Mouse (Mus musculus): ENCODE data around the gene Banf1. TPM values are rescaled to one million over a fixed set of nuclear protein-coding genes. Genes with fewer than 3 reads are reported as not detected.
A peak's percentile ranks its signal among the peaks of the same experiment; 100 is the strongest.
"Not testable (repeated sequence)": the region's sequence is repeated elsewhere in the genome, so short reads cannot be mapped to it uniquely, and the experiment has no call there.

Gene Banf1
- polyA plus RNA-seq, 1 experiment, result 120 TPM

GRCm38 (mm10) chr19:5407133-5407532 is 40.2 kb upstream of the Banf1 start:
- Histone ChIP-seq H3K27me3 (ENCODE audit: control insufficient read depth, insufficient read depth, low read length) (no peaks in the 10 kb centered on the region), H3K4me1 (ENCODE audit: control insufficient read depth, insufficient read depth, low read length) (peaks cover 12% of the 10 kb centered on the region), H3K4me3 (ENCODE audit: control insufficient read depth, low read depth, low read length) (peak overlapping the region; percentile 70), H3K36me3 (ENCODE audit: control insufficient read depth, insufficient read depth, low read length) (no peaks in the 10 kb centered on the region), H3K27ac (ENCODE audit: control insufficient read depth, insufficient read depth, low read depth, low read length) (peak overlapping the region; percentile 93)
- TF ChIP-seq CTCF (IDR thresholded peaks at IDR 0.05; ENCODE audit: control insufficient read depth, insufficient read depth, insufficient replicate concordance, low read depth, low read length), result peak; percentile 64; the same call in 1 of the 2 replicates
- no peak for TF ChIP-seq POLR2A (IDR thresholded peaks at IDR 0.05; ENCODE audit: control insufficient read depth, low read depth, low read length)

- H3K4me1 ChIP-seq (ENCODE audit: control insufficient read depth, insufficient read depth, low read length), result peaks cover 13% of the 10 kb centered on the region
- H3K36me3 ChIP-seq (ENCODE audit: control insufficient read depth, insufficient read depth, low read length); H3K27me3 ChIP-seq (ENCODE audit: control insufficient read depth, insufficient read depth, low read length): not testable (repeated sequence)
- H3K4me3 ChIP-seq (ENCODE audit: control insufficient read depth, low read depth, low read length), result peak overlapping the region; percentile 70
- H3K27ac ChIP-seq (ENCODE audit: control insufficient read depth, insufficient read depth, low read depth, low read length), result peak overlapping the region; percentile 93
These were observed 39.7 kb upstream of the Banf1 start for GRCm38 (mm10) chr19:5406531-5407126.

DNA sequence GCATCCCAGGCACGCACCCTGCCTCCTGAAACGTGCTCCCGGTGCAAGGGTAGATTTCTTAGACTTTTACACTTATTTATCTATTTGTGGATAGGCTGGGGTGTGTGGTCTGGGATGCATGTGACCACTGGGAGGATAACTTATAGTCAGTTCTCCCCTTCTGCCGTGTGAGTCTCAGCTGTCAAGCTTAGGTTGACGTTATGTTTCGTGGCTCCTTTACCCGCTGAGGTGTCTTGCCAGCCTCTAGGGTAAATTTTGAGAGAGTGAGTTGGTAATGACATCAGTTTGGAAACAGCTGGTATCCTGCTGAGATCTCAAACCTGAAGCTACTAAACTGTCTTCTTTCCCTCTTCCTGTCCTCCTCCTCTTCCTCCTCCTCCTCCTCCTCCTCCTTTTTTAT is 39.0 kb upstream of the Banf1 start:
- H3K4me1 ChIP-seq (ENCODE audit: control insufficient read depth, insufficient read depth, low read length), result peaks cover 13% of the 10 kb centered on the region
- no peak for TF ChIP-seq POLR2A (IDR thresholded peaks at IDR 0.05; ENCODE audit: control insufficient read depth, low read depth, low read length)
- no peak for TF ChIP-seq CTCF (IDR thresholded peaks at IDR 0.05; ENCODE audit: control insufficient read depth, insufficient read depth, insufficient replicate concordance, low read depth, low read length)
- H3K4me3 ChIP-seq (ENCODE audit: control insufficient read depth, low read depth, low read length), result peak overlapping the region; percentile 45
- H3K36me3 ChIP-seq (ENCODE audit: control insufficient read depth, insufficient read depth, low read length), result no peaks in the 10 kb centered on the region
- peak overlapping the region; percentile 52; the same call in 1 of the 2 replicates for H3K27ac ChIP-seq (ENCODE audit: control insufficient read depth, insufficient read depth, low read depth, low read length)
- H3K27me3 ChIP-seq (ENCODE audit: control insufficient read depth, insufficient read depth, low read length), result no peaks in the 10 kb centered on the region

DNA sequence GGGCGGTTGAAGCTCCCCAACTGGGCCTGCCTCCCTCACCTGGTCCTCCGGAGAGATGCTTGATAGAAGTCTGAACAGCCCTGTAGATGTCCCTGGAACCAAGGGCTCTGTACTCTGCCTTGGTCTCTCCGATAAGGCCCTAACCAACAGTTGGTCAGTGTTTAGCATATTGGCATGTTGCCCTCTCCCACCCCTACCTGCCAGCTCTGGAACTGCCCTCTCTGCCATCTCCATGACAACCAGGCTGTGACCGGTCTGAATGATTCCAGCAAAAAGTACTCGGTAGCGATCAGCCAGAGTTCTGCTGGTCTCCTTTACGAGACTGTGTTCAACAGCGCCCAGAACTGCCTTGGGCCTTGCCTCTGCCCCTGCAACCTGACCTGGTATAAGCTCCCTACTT is 35.3 kb upstream of the Banf1 start, which contains the start of gene Tsga10ip:
TSS of gene Tsga10ip (minus strand) at position 234 of the 400 bp plus-strand sequence.
- Histone ChIP-seq H3K27ac (ENCODE audit: control insufficient read depth, insufficient read depth, low read depth, low read length) (peak within 1 kb of the TSS; percentile 87), H3K4me3 (ENCODE audit: control insufficient read depth, low read depth, low read length) (peak within 1 kb of the TSS; percentile 80), H3K36me3 (ENCODE audit: control insufficient read depth, insufficient read depth, low read length) (no peaks in the 10 kb centered on the region), H3K27me3 (ENCODE audit: control insufficient read depth, insufficient read depth, low read length) (no peaks in the 10 kb centered on the region), H3K4me1 (ENCODE audit: control insufficient read depth, insufficient read depth, low read length) (peaks cover 9% of the 10 kb centered on the region)
- TF ChIP-seq POLR2A (IDR thresholded peaks at IDR 0.05; ENCODE audit: control insufficient read depth, low read depth, low read length) (peak; percentile 67; the same call in 1 of the 2 replicates), CTCF (IDR thresholded peaks at IDR 0.05; ENCODE audit: control insufficient read depth, insufficient read depth, insufficient replicate concordance, low read depth, low read length) (peak; percentile 12; the same call in 1 of the 2 replicates)

DNA sequence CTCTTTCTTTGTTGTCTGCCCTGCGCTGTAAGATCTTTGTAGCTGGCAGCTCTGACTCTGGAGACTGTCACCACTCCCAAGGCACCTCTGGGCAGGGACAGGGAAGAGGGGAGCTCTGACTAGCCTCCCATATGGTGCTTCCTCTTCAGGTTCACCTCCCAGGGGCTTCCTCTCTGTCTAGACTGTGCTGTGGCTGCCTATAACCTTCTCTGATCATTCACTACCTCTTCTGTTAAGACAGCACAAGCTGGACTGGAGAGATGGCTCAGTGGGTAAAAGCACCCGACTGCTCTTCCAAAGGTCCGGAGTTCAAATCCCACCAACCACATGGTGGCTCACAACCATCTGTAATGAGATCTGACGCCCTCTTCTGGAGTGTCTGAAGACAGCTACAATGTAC is 34.1 kb upstream of the Banf1 start:
- not testable (repeated sequence) for H3K27me3 ChIP-seq (ENCODE audit: control insufficient read depth, insufficient read depth, low read length); H3K4me1 ChIP-seq (ENCODE audit: control insufficient read depth, insufficient read depth, low read length); H3K36me3 ChIP-seq (ENCODE audit: control insufficient read depth, insufficient read depth, low read length); H3K27ac ChIP-seq (ENCODE audit: control insufficient read depth, insufficient read depth, low read depth, low read length)
- H3K4me3 ChIP-seq (ENCODE audit: control insufficient read depth, low read depth, low read length), result peak overlapping the region; percentile 35

GRCm38 (mm10) chr19:5395371-5395770 is 28.4 kb upstream of the Banf1 start:
- Histone ChIP-seq H3K27ac (ENCODE audit: control insufficient read depth, insufficient read depth, low read depth, low read length) (no peak overlapping the region), H3K27me3 (ENCODE audit: control insufficient read depth, insufficient read depth, low read length) (no peaks in the 10 kb centered on the region), H3K36me3 (ENCODE audit: control insufficient read depth, insufficient read depth, low read length) (no peaks in the 10 kb centered on the region), H3K4me1 (ENCODE audit: control insufficient read depth, insufficient read depth, low read length) (no peaks in the 10 kb centered on the region; the same call in 1 of the 2 replicates), H3K4me3 (ENCODE audit: control insufficient read depth, low read depth, low read length) (no peak overlapping the region)
- TF ChIP-seq CTCF (IDR thresholded peaks at IDR 0.05; ENCODE audit: control insufficient read depth, insufficient read depth, insufficient replicate concordance, low read depth, low read length), result no peak
- TF ChIP-seq POLR2A (IDR thresholded peaks at IDR 0.05; ENCODE audit: control insufficient read depth, low read depth, low read length), result no peak

- no peak for TF ChIP-seq POLR2A (IDR thresholded peaks at IDR 0.05; ENCODE audit: control insufficient read depth, low read depth, low read length)
- TF ChIP-seq CTCF (IDR thresholded peaks at IDR 0.05; ENCODE audit: control insufficient read depth, insufficient read depth, insufficient replicate concordance, low read depth, low read length), result no peak
- Histone ChIP-seq H3K27me3 (ENCODE audit: control insufficient read depth, insufficient read depth, low read length) (no peaks in the 10 kb centered on the region), H3K27ac (ENCODE audit: control insufficient read depth, insufficient read depth, low read depth, low read length) (no peak overlapping the region), H3K4me1 (ENCODE audit: control insufficient read depth, insufficient read depth, low read length) (peaks cover 10% of the 10 kb centered on the region), H3K4me3 (ENCODE audit: control insufficient read depth, low read depth, low read length) (no peak overlapping the region), H3K36me3 (ENCODE audit: control insufficient read depth, insufficient read depth, low read length) (no peaks in the 10 kb centered on the region; the same call in 1 of the 2 replicates)
These were observed 27.2 kb upstream of the Banf1 start for GRCm38 (mm10) chr19:5394168-5394567.

DNA sequence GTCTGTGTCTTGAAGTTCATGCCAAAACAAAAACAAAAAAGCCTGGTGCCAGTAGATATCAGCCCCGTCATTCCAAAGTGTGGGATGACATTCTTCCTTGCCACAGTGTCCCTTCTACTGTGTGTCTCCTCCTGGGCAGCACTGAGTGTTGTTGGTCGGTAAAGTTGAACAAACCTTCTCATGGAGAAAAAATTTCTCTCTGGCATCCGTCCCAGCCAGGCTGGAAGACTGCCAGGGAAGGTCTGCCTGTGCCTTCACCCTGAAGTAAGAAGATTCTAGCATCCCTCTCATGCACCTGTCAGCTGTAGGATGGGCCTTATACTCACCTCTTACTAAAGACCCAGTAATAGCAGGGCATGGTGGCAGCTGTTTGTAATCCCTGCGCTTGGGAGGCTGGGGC is 25.9 kb upstream of the Banf1 start:
- H3K27me3 ChIP-seq (ENCODE audit: control insufficient read depth, insufficient read depth, low read length), result no peaks in the 10 kb centered on the region
- no peaks in the 10 kb centered on the region; the same call in 1 of the 2 replicates for H3K36me3 ChIP-seq (ENCODE audit: control insufficient read depth, insufficient read depth, low read length)
- no peak overlapping the region for H3K4me3 ChIP-seq (ENCODE audit: control insufficient read depth, low read depth, low read length)
- H3K27ac ChIP-seq (ENCODE audit: control insufficient read depth, insufficient read depth, low read depth, low read length), result 0 out of 2 replicates have a peak overlapping the region, but pooled peaks have one; percentile 12
- no peak for TF ChIP-seq POLR2A (IDR thresholded peaks at IDR 0.05; ENCODE audit: control insufficient read depth, low read depth, low read length)
- TF ChIP-seq CTCF (IDR thresholded peaks at IDR 0.05; ENCODE audit: control insufficient read depth, insufficient read depth, insufficient replicate concordance, low read depth, low read length), result no peak
- peaks cover 10% of the 10 kb centered on the region for H3K4me1 ChIP-seq (ENCODE audit: control insufficient read depth, insufficient read depth, low read length)

Measured in testis, adult 2 months (tissue).